Mouse (Mus musculus): Measurements from ENCODE around the gene Capn5.

The Capn5 gene

GRCm38 (mm10) chr7:98174883-98175755 is 3.0 kb downstream of the Capn5 start:
- no peak for DNase-seq

- DNase-seq, result no peak
Measured at GRCm38 (mm10) chr7:98173408-98173807, 4.7 kb downstream of the Capn5 start.

- DNase-seq, result no peak
Measured at GRCm38 (mm10) chr7:98172661-98173060, 5.4 kb downstream of the Capn5 start.

GRCm38 (mm10) chr7:98171141-98172073 is 6.7 kb downstream of the Capn5 start:
- DNase-seq, result peak; percentile 47

- peak; percentile 56 for DNase-seq
Measured at GRCm38 (mm10) chr7:98164999-98165528, 13.0 kb downstream of the Capn5 start.

- no peak for DNase-seq
Measured at GRCm38 (mm10) chr7:98164382-98164998, 13.6 kb downstream of the Capn5 start.

GRCm38 (mm10) chr7:98163700-98164099 is 14.4 kb downstream of the Capn5 start:
- no peak for DNase-seq

- no peak for DNase-seq
Measured at GRCm38 (mm10) chr7:98162239-98162638, 15.8 kb downstream of the Capn5 start.

GRCm38 (mm10) chr7:98160041-98160740 is 17.9 kb downstream of the Capn5 start:
- DNase-seq, result peak; percentile 60

- DNase-seq, result peak; percentile 70
Measured at GRCm38 (mm10) chr7:98158481-98158880, 19.6 kb downstream of the Capn5 start.

- DNase-seq, result no peak
Measured at GRCm38 (mm10) chr7:98157636-98158332, 20.3 kb downstream of the Capn5 start.

GRCm38 (mm10) chr7:98156280-98156665 is 21.8 kb downstream of the Capn5 start:
- DNase-seq, result no peak

GRCm38 (mm10) chr7:98155546-98156279 is 22.4 kb downstream of the Capn5 start:
- DNase-seq, result peak; percentile 88

GRCm38 (mm10) chr7:98153892-98154291 is 24.2 kb downstream of the Capn5 start:
- no peak for DNase-seq

- DNase-seq, result no peak
Measured at GRCm38 (mm10) chr7:98153345-98153744, 24.7 kb downstream of the Capn5 start.

GRCm38 (mm10) chr7:98152400-98152799 is 25.7 kb downstream of the Capn5 start:
- no peak for DNase-seq

- DNase-seq, result no peak
Measured at GRCm38 (mm10) chr7:98150525-98150924, 27.5 kb downstream of the Capn5 start.

GRCm38 (mm10) chr7:98149802-98150201 is 28.3 kb downstream of the Capn5 start:
- DNase-seq, result no peak

GRCm38 (mm10) chr7:98148721-98149407 is 29.2 kb downstream of the Capn5 start:
- no peak for DNase-seq

GRCm38 (mm10) chr7:98147766-98148165 is 30.3 kb downstream of the Capn5 start:
- no peak for DNase-seq
